Mouse (Mus musculus): ENCODE measurements around the gene Ms4a7.

- TF ChIP-seq CTCF (IDR thresholded peaks at IDR 0.05; ENCODE audit: control insufficient read depth, insufficient read depth, low read length) (no peak), POLR2A (IDR thresholded peaks at IDR 0.05; ENCODE audit: borderline replicate concordance, control insufficient read depth, low read depth, low read length) (no peak)
Observed at GRCm38 (mm10) chr19:11276431-11276830, 59.5 kb downstream of the Ms4a7 start.
